Mouse (Mus musculus) urinary bladder, adult 18-20 months (tissue): ENCODE results near the gene Car10.

Experiments
- DNase-seq, 2 experiments: peaks; one replicate each; pipeline ENCODE4 v3.0.0; 2022; ENCODE audit warnings: low spot score in 2 of 2, mixed read lengths in 2 of 2

Car10 gene

DNA sequence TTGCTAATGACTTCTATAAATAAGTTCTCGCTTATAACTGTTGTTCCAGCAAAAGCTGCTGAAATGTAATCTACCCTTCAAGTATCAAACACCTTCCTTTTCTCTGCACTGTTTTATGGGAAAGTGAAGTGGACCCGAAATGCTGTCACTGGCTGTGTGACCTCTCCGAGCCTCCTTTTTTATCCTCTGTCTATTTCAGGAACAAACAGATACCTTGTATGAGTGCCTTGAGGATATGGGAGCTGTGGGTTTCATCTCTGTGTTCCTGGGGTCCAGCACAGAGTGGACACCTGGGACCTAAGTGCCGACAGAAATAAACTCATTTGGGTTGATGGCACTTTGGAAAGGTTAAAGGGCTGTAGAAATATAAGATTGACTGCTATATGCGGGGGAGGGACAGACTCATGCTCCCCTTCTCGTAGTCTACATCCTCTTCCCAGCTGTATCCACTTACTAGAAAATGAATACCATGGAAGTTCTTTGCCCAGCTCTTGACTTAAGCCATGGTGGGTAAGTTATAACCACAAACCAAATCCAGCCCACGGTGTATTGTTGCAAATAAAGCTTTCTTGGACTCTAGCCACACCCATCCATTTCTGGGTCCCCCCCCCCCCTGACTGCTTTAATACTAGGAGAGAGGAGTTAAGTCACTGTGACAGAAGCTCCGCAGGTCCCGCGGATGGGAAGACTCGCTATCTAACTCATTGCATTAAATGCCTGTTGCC, 474.3 kb downstream of the Car10 start:
- no peak for DNase-seq

DNA sequence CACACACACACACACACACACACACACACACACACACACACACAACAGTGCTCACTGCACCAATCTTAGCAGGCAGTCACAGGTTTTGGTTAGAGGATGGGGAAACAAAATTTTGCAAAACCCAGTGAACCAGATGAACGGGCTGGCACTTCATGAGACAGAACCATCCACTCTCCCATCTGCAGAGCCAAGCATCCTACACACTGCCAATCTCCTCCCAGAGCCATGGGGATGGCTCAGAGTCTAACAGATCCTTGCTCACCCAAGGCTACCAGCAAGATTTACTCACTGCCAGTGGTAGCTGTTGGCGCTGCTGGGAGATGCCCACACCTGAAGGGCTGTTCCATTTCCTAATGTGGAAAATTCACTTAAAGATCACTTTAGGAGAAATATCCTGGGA, 479.6 kb downstream of the Car10 start:
- DNase-seq, result no peak

DNA sequence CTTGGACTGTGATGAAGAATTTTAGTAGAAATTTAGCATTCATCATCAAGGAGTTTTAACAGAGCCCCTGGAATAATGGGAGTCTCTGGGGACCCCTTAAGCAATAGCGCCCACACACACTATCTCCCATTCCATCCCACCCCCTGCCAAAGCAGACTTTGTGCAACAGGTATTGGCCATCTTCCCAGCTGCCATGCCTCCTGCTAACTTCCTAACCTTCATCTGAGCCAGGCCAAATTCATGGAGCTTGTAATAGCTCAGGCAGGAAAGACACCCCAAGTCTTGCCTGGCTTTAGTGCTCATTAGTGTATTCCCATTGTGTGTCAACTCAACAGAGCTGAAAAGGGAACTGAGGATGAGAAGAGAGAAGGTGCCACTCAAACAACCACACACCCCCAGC, 481.8 kb downstream of the Car10 start:
- no peak for DNase-seq

- no peak for DNase-seq
Observed at GRCm38 (mm10) chr11:93581326-93581725, 483.5 kb downstream of the Car10 start.

GRCm38 (mm10) chr11:93587788-93588187, 490.0 kb downstream of the Car10 start:
- DNase-seq, result no peak

GRCm38 (mm10) chr11:93590652-93591051, 492.8 kb downstream of the Car10 start:
- no peak for DNase-seq

GRCm38 (mm10) chr11:93594033-93594432, 496.2 kb downstream of the Car10 start:
- no peak for DNase-seq

DNA sequence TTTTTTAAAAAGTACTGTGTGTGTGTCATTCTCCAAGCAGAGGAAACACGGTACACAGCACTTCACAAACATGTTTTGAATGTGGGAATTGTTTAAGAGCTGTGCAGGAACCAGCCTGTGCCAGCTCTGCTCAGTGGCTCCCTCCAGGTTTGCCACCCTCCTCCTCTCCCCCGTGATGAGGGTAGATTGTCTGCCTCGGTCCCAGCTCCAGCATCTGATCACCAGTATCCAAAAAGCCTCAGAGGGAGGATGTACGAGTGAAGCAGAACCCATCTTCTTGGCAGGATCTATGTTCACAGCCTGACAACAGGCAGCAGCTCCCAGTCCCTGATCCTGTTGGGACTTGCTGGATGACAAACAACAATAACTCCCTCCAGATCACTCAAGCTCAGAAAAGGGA, 500.3 kb downstream of the Car10 start:
- DNase-seq, result no peak

DNA sequence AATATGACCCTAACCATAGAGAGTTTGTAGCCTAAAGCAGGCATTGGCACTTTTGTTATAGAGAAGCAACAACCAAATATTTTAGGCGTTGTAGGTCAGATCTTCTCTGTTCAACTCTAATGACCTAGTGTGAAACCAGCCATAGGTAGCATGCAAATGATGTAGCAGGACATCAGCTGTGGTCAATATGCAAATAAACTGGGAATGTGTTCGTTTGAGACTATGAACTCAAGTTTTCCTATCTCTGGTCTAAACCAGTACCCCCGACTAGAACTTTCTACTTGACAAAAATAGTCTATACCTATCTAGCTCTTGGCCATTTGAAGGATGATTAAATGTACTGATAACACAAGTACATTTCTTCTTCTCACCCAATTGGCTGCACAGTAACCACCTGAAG, 501.9 kb downstream of the Car10 start:
- DNase-seq, result no peak

DNA sequence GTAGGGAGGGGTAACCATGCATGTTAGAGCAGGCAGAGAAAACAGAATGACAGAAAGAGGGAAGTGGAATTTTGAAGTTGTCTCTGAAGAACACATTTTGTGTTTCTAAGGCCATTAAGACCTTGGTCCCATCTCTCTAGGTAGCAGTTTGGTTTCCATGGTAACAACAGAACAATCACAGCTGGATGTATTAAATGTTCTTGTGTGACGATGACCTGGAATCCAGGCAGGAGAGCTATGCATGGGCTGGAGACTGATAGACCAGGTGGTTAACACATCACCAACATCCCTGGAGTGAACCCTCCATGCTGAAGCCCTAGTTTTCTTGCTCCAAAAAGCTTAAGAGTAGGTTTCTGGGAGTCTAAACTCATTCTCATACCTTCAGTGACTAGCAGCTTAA, 505.7 kb downstream of the Car10 start:
- DNase-seq, result no peak

DNA sequence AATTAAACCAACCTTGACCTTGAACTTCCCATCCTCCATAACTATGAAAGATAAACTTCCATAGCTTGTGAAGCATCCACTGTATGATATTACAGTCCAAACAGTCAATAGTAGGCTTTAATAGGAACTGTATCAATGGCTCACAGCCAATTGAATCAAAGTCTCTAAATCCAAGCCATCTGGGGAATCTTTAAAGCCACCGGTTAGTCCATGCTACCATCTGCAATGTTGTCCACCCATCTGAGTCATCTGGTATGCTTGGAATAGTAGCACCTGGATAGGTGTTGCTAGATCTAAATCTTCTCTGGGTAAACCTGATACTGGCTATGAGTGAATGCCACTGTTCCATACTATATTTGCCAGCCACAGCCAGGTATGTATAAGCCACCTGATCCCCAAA, 509.3 kb downstream of the Car10 start:
- no peak for DNase-seq

DNA sequence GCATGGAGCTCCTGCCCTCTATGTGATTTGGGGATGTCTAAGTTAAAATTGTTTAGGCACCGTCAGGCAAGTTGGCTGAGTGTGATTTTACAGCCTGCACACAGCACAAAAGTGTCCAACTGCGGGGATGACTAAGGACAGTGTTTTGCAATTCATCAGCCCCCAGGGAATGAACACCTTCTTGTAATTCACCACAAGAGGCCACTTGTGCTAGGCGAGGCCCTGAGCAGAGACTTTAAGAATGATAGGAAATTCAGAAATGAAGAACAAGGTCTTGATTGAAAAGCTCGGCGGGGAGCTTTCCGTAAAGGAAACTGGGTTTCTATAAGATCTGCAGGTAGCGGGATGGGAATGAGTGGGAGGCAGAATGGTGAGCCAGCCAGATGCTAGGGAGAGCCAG, 510.9 kb downstream of the Car10 start:
- DNase-seq, result no peak

DNA sequence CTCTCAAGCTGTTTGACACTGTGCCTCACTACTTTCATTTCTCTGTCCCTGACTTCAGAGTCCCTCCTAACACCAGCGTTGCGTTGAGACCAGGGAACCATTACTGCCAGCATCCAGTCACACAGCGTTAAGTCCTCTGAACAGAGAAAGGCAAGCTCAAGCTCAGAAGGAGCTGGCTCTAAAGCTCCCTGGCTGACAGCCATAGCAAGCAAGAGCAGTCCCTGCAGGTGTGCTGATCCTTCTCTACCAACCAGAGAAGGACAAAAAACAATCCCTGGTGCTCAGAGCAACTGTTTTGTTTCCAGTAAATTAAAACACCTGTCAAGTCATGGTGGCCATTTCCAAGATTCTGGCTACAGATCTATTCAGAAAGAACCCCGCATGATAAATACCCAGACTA, 514.2 kb downstream of the Car10 start:
- DNase-seq, result no peak

DNA sequence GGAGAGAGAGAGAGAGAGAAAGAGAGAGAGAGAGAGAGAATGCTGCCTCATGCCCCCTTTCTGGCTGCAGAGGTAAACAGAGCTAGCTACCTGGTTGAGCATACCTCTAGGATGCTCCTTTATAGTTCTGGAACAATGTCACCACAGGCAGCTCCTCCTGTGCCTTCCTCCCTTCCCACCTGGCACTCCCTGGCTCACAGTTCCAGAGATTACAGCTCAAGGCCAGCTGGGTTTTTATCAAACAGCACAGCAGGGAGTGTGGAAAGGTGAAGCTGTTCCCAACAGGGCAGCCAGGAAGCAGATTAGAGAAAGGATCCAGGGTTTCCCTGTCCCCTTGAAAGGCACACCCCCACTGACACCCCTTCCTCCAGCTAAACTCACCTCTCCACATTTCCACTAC, 517.0 kb downstream of the Car10 start:
- DNase-seq, result no peak

- DNase-seq, result no peak
Observed at GRCm38 (mm10) chr11:93623605-93624004, 525.8 kb downstream of the Car10 start.

GRCm38 (mm10) chr11:93639410-93639809, 541.6 kb downstream of the Car10 start:
- no peak for DNase-seq

- DNase-seq, result no peak
Observed at GRCm38 (mm10) chr11:93640954-93641353, 543.1 kb downstream of the Car10 start.

DNA sequence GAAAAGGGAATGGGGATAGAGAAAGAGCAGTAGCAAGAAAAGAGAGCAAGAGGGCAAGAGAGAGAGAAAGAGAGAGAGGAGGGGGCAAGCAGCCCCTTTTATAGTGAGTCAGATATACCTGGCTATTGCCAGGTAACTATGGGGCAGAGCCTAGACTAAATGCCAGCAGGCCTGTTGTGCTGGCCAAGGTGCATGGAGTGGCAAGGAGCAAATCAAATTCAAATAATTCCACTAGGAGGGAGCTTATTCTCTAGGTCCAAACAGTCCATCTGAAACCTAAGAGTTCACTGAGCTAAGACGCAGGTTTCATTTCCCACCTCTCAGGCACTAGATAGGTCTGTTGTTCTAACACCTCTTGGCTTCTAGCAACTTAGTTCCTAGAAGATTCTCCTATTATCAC, 544.5 kb downstream of the Car10 start:
- DNase-seq, result no peak

GRCm38 (mm10) chr11:93643006-93643405, 545.2 kb downstream of the Car10 start:
- no peak for DNase-seq

DNA sequence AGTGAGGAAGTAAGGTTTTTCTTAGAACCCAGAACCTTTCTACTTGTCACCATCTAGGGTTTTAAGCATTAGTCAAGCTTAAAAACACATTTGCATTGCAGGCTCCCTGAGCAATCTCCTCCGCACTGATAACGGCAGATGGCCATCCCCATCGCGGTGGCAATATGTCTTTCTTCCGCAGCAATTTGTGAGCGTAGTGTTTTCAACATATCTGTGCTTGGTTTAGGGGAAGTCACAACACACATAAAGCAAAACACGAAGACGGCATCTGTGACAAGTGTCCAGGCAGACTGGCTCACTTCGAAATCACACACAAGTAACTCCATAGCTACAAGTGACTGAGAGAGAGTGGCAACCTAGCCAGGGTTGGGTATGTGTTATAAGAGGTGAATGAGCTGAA, 545.6 kb downstream of the Car10 start:
- no peak for DNase-seq

DNA sequence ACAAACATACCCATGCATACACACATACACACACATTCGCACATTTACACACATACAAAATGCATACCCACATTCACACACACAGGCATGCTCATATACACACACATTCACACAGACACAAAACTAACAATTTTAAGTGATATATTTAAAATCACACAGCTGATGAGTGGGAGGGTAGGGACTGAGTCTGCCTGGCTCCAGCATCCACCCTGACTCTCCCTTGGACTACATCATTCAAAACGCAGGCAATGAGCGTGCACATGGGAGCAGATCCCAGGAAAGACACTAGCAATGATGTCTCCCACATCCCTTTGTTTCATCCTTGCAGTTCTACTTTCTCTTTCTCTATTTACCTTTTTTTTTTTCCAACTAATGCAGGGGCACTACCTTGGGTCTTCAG, 548.4 kb downstream of the Car10 start:
- no peak for DNase-seq
